Mouse (Mus musculus): ENCODE results near the gene Vsnl1. TPM values are rescaled to one million over a fixed set of nuclear protein-coding genes. Genes with fewer than 3 reads are reported as not detected.

Vsnl1 gene
- polyA plus RNA-seq, 1 experiment from 2014 or later = 8.3 TPM

- Histone ChIP-seq H3K27me3 (replicated peaks; ENCODE audit: insufficient read depth, low read length) (no peaks in the 10 kb centered on the region), H3K4me3 (ENCODE audit: low read depth, low read length) (no peak overlapping the region), H3K4me2 (replicated peaks; ENCODE audit: low read depth, low read length) (no peak overlapping the region), H3K4me1 (ENCODE audit: insufficient read depth, low read depth, low read length) (no peaks in the 10 kb centered on the region), H3K27ac (ENCODE audit: low read length) (no peak overlapping the region), H3K9ac (replicated peaks; ENCODE audit: low read depth) (no peak overlapping the region), H3K9me3 (ENCODE audit: low read length) (no peaks in the 10 kb centered on the region), H3K36me3 (ENCODE audit: insufficient read depth, low read length) (peaks cover 21% of the 10 kb centered on the region; the same call in 1 of the 2 replicates)
- WGBS = 77% methylated on average over 8 of the region's 8 CpGs
- TF ChIP-seq CTCF (IDR thresholded peaks at IDR 0.05) = no peak
- no peak for TF ChIP-seq EP300 (IDR thresholded peaks at IDR 0.05)
- DNase-seq (ENCODE audit: low spot score) (no peak), ATAC-seq (no peak)
Measured at GRCm38 (mm10) chr12:11306753-11307645, 129.4 kb downstream of the Vsnl1 start.

- no peak overlapping the region for H3K27ac ChIP-seq (ENCODE audit: low read length)
- H3K36me3 ChIP-seq (ENCODE audit: insufficient read depth, low read length) = peaks cover 26% of the 10 kb centered on the region; the same call in 1 of the 2 replicates
- ATAC-seq (no peak), DNase-seq (ENCODE audit: low spot score) (no peak)
- H3K4me2 ChIP-seq (replicated peaks; ENCODE audit: low read depth, low read length) = no peak overlapping the region
- WGBS = 93% methylated on average over 1 of the region's 1 CpGs
- H3K4me1 ChIP-seq (ENCODE audit: insufficient read depth, low read depth, low read length) = no peaks in the 10 kb centered on the region
- no peak overlapping the region for H3K9ac ChIP-seq (replicated peaks; ENCODE audit: low read depth)
- TF ChIP-seq CTCF (IDR thresholded peaks at IDR 0.05) (no peak), EP300 (IDR thresholded peaks at IDR 0.05) (no peak)
- H3K4me3 ChIP-seq (ENCODE audit: low read depth, low read length) = no peak overlapping the region
- H3K9me3 ChIP-seq (ENCODE audit: low read length) = no peaks in the 10 kb centered on the region
- H3K27me3 ChIP-seq (replicated peaks; ENCODE audit: insufficient read depth, low read length) = no peaks in the 10 kb centered on the region
Measured at GRCm38 (mm10) chr12:11300858-11301257, 135.6 kb downstream of the Vsnl1 start.

- no peak overlapping the region for H3K9ac ChIP-seq (replicated peaks; ENCODE audit: low read depth)
- DNase-seq (ENCODE audit: low spot score) = no peak
- H3K36me3 ChIP-seq (ENCODE audit: insufficient read depth, low read length) = peaks cover 19% of the 10 kb centered on the region
- ATAC-seq = no peak
- H3K4me3 ChIP-seq (ENCODE audit: low read depth, low read length) = no peak overlapping the region
- 100% methylated on average over 2 of the region's 2 CpGs for WGBS
- TF ChIP-seq EP300 (IDR thresholded peaks at IDR 0.05) (no peak), CTCF (IDR thresholded peaks at IDR 0.05) (peak; percentile 21; the same call in 1 of the 2 replicates)
- no peaks in the 10 kb centered on the region for H3K9me3 ChIP-seq (ENCODE audit: low read length)
- H3K27me3 ChIP-seq (replicated peaks; ENCODE audit: insufficient read depth, low read length) = no peaks in the 10 kb centered on the region
- no peak overlapping the region for H3K4me2 ChIP-seq (replicated peaks; ENCODE audit: low read depth, low read length)
- no peak overlapping the region for H3K27ac ChIP-seq (ENCODE audit: low read length)
- H3K4me1 ChIP-seq (ENCODE audit: insufficient read depth, low read depth, low read length) = no peaks in the 10 kb centered on the region
Measured at GRCm38 (mm10) chr12:11286382-11286781, 150.0 kb downstream of the Vsnl1 start.

GRCm38 (mm10) chr12:11281584-11281983, 154.8 kb downstream of the Vsnl1 start:
- peaks cover 21% of the 10 kb centered on the region; the same call in 1 of the 2 replicates for H3K36me3 ChIP-seq (ENCODE audit: insufficient read depth, low read length)
- no peak overlapping the region for H3K27ac ChIP-seq (ENCODE audit: low read length)

GRCm38 (mm10) chr12:11279886-11280285, 156.5 kb downstream of the Vsnl1 start:
- no peaks in the 10 kb centered on the region for H3K27me3 ChIP-seq (replicated peaks; ENCODE audit: insufficient read depth, low read length)
- ATAC-seq = no peak
- peaks cover 13% of the 10 kb centered on the region; the same call in 1 of the 2 replicates for H3K36me3 ChIP-seq (ENCODE audit: insufficient read depth, low read length)
- no peaks in the 10 kb centered on the region for H3K9me3 ChIP-seq (ENCODE audit: low read length)
- H3K27ac ChIP-seq (ENCODE audit: low read length) = no peak overlapping the region
- H3K4me2 ChIP-seq (replicated peaks; ENCODE audit: low read depth, low read length) = no peak overlapping the region
- TF ChIP-seq EP300 (IDR thresholded peaks at IDR 0.05) (no peak), CTCF (IDR thresholded peaks at IDR 0.05) (no peak)
- no peak overlapping the region for H3K4me3 ChIP-seq (ENCODE audit: low read depth, low read length)
- no peak overlapping the region for H3K9ac ChIP-seq (replicated peaks; ENCODE audit: low read depth)
- DNase-seq (ENCODE audit: low spot score) = no peak
- WGBS = 79% methylated on average over 3 of the region's 3 CpGs
- no peaks in the 10 kb centered on the region for H3K4me1 ChIP-seq (ENCODE audit: insufficient read depth, low read depth, low read length)

More at GRCm38 (mm10) chr12:11281584-11281983, 154.8 kb downstream of the Vsnl1 start:
- no peaks in the 10 kb centered on the region for H3K27me3 ChIP-seq (replicated peaks; ENCODE audit: insufficient read depth, low read length)
- H3K9ac ChIP-seq (replicated peaks; ENCODE audit: low read depth) = no peak overlapping the region
- DNase-seq (ENCODE audit: low spot score) (no peak), ATAC-seq (no peak)
- 90% methylated on average over 2 of the region's 2 CpGs for whole genome bisulfite sequencing
- H3K9me3 ChIP-seq (ENCODE audit: low read length) = no peaks in the 10 kb centered on the region
- no peak overlapping the region for H3K4me3 ChIP-seq (ENCODE audit: low read depth, low read length)
- TF ChIP-seq EP300 (IDR thresholded peaks at IDR 0.05) (no peak), CTCF (IDR thresholded peaks at IDR 0.05) (no peak)
- no peak overlapping the region for H3K4me2 ChIP-seq (replicated peaks; ENCODE audit: low read depth, low read length)
- no peaks in the 10 kb centered on the region for H3K4me1 ChIP-seq (ENCODE audit: insufficient read depth, low read depth, low read length)

- peaks cover 12% of the 10 kb centered on the region; the same call in 1 of the 2 replicates for H3K36me3 ChIP-seq (ENCODE audit: insufficient read depth, low read length)
- H3K4me1 ChIP-seq (ENCODE audit: insufficient read depth, low read depth, low read length) = no peaks in the 10 kb centered on the region
- H3K27ac ChIP-seq (ENCODE audit: low read length) = no peak overlapping the region
- no peaks in the 10 kb centered on the region for H3K9me3 ChIP-seq (ENCODE audit: low read length)
- TF ChIP-seq EP300 (IDR thresholded peaks at IDR 0.05) (no peak), CTCF (IDR thresholded peaks at IDR 0.05) (no peak)
- H3K27me3 ChIP-seq (replicated peaks; ENCODE audit: insufficient read depth, low read length) = no peaks in the 10 kb centered on the region
- no peak overlapping the region for H3K9ac ChIP-seq (replicated peaks; ENCODE audit: low read depth)
- no peak for ATAC-seq
- no peak for DNase-seq (ENCODE audit: low spot score)
- no peak overlapping the region for H3K4me3 ChIP-seq (ENCODE audit: low read depth, low read length)
- WGBS = 88% methylated on average over 6 of the region's 6 CpGs
- no peak overlapping the region for H3K4me2 ChIP-seq (replicated peaks; ENCODE audit: low read depth, low read length)
Measured at GRCm38 (mm10) chr12:11277207-11277606, 159.2 kb downstream of the Vsnl1 start.
